Mouse (Mus musculus): Measurements from ENCODE around the gene Prdx5.
A peak's percentile ranks its signal among the peaks of the same experiment; 100 is the strongest.
"Not testable (repeated sequence)": the region's sequence is repeated elsewhere in the genome, so short reads cannot be mapped to it uniquely, and the experiment has no call there.

Prdx5 gene

GRCm38 (mm10) chr19:6919431-6919830 is 9.5 kb upstream of the Prdx5 start:
- no peak for DNase-seq (ENCODE audit: low spot score in 2 of 2)

GRCm38 (mm10) chr19:6918321-6918720 is 8.4 kb upstream of the Prdx5 start:
- DNase-seq (ENCODE audit: low spot score in 2 of 2), result no peak

DNA sequence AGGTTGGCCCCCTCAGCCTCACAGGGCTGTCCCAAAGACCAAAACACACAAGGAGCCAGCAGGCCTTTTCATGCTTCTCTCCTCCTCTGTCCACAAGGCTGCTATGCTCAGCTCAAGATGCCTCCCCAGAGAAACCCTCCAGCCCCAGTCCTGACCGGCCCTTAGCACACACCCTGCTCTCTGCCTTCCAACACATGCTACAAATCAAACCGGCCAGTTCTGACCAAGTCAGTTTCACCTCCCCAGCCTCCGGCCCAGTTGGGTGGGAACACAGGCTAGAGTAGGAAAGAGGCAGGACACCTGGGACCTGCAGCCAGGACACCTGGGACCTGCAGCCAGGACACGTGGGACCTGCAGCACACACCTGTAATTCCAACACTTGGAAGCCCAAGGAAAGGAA is 6.6 kb upstream of the Prdx5 start:
- DNase-seq (ENCODE audit: low spot score in 2 of 2), result no peak

- DNase-seq (ENCODE audit: low spot score in 2 of 2), result no peak
Measured at GRCm38 (mm10) chr19:6915276-6915675, 5.4 kb upstream of the Prdx5 start.

DNA sequence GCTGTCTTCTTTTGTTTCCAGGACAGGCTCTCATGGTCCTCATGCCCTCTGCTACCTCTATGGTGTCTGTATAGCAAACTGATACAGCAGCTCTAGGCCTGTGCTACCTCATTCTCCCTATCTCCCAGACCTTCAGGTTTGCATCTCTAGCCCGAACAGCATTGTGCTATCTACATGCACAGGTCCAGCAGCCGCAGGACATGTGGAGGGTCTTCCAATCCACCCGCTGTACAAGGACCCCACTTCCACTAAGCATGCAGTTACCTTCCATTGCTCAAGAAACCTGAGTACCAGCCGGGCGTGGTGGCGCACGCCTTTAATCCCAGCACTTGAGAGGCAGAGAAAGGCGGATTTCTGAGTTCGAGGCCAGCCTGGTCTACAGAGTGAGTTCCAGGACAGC is 4.6 kb upstream of the Prdx5 start:
- no peak for DNase-seq (ENCODE audit: low spot score in 2 of 2)

DNA sequence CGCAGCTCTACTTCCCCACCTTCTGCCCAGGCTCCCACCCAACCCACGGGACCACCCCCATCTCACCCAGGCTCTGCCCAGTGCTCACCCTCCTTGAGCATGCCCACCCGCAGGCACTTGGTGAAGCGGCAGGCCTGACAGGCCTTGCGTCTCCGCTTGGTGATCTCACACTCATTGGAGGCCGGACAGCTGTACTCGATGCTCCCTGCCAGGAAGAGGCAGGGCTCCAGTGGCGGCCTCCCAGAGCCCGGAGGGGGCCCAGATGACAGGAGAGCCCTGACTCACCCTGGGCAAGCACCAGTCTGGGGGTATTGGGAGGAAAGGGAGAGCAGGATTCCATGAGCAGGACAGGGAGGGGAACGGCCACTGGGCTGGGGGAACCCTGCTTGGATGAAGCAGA is 4.1 kb upstream of the Prdx5 start:
- no peak for DNase-seq (ENCODE audit: low spot score in 2 of 2)

GRCm38 (mm10) chr19:6913036-6913435 is 3.1 kb upstream of the Prdx5 start:
- DNase-seq (ENCODE audit: low spot score in 2 of 2), result no peak

DNA sequence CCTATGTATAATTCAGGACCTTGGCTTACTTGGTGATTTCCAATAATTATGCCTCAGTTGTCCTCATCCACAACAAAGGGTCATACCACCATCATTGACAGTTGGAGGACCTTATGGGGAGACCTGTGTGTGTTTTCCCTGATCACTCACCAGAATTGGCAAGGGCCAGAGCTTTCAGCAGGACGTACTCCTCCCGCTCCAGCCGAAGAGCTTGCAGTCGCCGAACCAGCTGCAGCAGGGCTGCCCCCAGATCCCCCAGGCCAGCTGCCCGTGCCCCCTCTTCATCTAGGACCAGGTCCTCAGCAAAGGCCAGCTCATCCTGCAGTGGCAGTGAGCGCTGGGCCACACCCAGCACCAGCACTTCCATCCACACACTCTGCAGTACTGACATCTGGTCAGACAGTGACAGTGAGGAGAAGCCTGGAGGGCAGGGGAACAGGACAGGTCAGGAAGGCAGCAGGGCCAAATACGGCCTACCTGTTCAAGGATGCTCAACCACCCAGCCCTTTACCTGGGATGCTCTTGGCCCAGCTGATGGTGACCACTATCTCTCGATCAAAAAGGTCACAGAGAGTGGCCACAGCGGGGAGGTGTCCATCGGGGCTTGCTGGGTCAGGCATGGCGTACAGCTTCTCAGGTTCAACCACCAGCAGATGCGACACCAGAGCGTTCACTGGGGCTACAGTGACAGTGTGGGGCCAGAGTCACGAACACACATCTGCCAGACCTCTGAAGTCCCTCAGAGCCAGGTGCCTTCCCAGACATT is 2.5 kb upstream of the Prdx5 start:
- no peak for DNase-seq (ENCODE audit: low spot score in 2 of 2)

GRCm38 (mm10) chr19:6911101-6912074 is 1.5 kb upstream of the Prdx5 start:
- no peak for DNase-seq (ENCODE audit: low spot score in 2 of 2)

GRCm38 (mm10) chr19:6910306-6910705 is 400 bp upstream of the Prdx5 start:
- DNase-seq (ENCODE audit: low spot score in 2 of 2), result peak in 1 of 2 experiments; percentile 35

DNA sequence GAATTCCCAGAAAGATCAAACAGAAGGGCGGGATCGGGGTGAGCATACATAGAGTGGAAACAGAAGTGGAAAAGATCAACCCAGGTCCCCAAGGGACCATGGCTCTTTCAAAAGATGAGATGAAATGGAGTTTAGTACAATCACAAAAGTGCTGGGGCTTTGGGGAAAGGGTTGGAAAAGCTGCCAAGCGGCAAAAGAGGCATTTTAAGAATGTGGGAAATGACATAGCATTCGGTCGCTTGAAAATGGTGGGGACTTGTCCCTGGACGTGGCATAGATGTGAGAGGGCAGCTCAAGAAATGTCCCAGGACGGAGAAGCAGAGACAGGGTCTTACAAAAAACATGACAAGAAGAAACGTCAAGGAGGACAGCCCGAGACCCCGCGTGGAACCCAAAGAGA is 885 bp downstream of the Prdx5 start:
- DNase-seq (ENCODE audit: low spot score in 2 of 2), result no peak

- DNase-seq (ENCODE audit: low spot score in 2 of 2), result no peak
Measured at GRCm38 (mm10) chr19:6907811-6908540, 1.9 kb downstream of the Prdx5 start.

- DNase-seq (ENCODE audit: low spot score in 2 of 2), result no peak
Measured at GRCm38 (mm10) chr19:6907094-6907493, 2.8 kb downstream of the Prdx5 start.

GRCm38 (mm10) chr19:6906199-6906598 is 3.7 kb downstream of the Prdx5 start:
- no peak for DNase-seq (ENCODE audit: low spot score in 2 of 2)

DNA sequence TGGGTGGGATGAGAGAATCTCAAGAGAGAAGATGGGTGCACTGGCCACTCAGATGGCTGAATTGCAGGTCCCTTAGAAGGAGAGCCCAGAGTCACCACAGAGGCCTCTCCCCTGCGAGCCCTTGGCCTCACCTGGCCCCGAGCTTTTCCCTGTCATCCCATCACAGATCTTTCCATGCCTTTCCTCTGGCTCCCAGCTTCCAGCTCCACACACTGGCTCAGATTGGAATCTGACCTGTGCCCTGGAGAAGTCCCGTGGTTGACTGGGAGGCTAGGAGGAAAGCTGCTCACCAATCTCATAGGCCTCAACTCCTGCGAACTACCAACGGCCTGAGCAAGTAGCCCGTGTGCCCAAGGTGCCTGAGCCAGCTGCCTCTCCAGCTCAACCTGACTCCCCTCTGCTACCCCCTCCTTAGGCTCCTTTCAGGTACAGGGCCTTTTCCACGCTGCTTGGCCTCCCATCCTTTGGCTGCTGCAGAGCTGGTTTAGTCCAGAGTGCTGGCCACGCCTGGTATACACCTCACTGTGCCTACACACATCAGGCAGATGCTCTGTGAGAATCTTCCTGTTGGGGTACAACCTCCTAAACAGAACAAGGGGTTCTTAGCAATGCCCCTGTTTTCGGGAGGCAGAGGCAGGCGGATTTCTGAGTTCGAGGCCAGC is 4.3 kb downstream of the Prdx5 start:
- DNase-seq (ENCODE audit: low spot score in 2 of 2), result no peak

DNA sequence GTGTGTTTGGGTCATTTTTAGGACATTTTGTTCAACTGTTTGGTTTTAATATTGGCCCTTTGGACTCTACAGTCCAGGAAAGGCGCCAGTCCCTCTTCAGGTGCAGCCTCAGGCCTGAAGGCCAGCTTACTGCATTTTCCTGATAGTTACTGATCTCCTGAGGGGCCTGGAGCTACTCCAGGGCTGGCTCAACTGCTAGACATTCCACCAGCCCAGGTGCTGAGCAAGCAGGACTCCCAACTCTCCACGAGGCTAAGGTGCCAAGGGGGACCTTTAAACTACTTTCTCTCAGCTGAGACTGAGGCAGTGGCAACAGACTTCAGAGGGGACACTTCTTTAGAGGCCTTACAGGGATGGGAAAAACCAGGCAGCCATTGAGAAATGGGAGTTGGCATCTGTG is 5.1 kb downstream of the Prdx5 start:
- DNase-seq (ENCODE audit: low spot score in 2 of 2), result no peak

DNA sequence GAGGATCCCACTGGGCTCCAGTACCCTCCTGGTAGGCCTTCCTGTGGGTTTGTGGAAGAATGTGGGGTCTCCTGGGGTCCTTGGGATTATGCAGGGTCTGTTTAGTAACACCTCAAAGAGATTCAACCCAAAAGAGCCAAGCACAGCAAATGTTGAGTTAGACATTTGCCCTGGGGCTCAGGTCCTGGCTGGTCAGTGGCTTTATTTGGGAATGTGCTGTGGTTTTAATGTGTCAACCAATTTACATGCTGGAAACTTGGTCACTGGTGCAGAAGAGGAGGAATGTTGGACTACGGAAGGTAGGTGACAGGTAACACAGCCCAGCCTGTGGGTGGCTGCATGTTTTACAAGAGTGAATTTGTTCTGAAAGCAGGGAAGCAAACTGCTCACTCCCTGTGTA is 6.9 kb downstream of the Prdx5 start:
- DNase-seq (ENCODE audit: low spot score in 2 of 2), result no peak

DNA sequence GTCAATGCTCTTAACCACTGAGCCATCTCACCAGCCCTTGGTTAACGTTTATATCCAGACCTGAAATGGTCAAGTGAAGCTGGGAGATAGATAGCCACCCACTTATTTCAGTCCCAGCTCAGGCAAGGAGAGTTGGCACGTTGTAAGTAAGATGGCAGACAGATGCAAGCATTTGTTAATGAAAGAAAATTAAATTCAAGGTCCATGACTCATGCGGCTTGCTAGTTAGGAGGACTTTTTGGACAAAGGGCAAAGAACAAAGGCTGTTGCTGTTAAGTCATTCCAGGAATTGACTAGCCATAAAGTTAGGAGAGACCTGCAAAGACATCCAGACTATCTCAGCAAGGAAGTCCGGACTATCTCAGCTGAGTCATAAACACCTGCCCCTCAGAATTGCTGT is 10.3 kb downstream of the Prdx5 start:
- no peak for DNase-seq (ENCODE audit: low spot score in 2 of 2)

DNA sequence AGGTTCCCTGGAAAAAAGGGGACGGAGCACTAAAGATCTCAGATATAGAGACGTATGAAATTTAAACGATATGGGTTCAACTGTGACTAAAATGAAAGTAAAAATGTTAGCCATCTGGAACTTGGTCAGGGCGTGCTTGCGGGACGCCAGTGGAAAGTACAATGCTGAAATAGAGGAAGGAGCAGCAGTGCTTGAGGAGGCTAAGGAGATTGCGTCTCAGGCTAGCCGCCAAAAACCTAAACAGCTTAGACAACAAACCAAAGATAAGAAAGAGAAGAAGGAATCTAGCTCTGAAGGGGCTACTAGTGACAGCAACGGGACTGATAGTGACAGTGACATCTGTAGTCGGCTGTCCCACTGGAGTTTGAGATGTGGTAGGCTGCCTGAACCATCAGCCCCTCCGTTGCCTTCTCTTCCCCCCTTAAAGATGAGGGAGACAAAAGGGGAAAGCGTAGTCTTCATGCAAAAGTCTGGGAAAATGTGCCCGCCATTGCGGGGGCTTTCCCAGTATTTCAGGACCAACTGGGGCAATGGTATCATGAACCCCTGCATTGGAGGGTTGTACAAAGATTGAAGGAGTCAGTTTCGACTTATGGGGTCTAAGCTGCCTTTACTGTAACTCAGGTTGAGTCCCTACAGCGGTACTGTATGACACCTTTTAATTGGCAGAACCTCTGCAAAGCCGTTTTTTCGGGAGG is 14.1 kb downstream of the Prdx5 start:
- not testable (repeated sequence) for DNase-seq (ENCODE audit: low spot score in 2 of 2)

DNA sequence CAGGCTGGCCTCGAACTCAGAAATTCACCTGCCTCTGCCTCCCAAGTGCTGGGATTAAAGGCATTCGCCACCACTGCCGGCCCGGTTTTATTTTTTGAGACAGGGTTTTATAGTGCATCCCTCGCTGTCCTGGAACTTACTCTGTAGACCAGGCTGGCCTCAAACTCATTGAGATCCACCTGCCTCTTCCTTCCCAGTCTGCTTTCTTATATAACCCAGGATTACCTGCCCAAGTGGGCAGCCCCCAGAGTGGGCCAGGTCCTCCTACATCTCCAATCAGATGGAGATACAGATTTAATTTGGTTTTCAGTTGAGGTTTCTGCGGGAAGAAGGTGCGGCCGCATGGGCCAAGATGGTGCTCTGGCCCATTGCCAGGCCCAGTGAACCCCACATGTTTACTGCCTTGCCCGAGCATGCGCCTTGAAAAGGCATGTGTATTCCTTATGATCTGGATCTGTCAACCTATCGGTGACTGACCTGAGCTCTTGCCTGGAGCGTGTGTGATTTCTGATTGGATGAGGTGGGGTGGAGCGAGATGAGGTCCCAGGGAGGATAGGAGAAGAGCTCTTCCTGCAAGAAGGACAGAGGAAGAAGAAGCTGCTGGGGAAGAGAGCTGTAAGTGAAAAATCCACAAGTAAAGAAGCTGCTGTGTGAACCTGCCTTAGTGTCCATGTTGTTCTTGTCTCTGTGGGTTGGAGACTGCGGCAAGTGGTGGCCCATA is 16.0 kb downstream of the Prdx5 start:
- no peak for DNase-seq (ENCODE audit: low spot score in 2 of 2)

Data from spleen, postnatal 14 days (tissue).